Mouse (Mus musculus) embryonic facial prominence, embryonic 11.5 days (tissue): ENCODE results near the gene Zfp579. TPM values are rescaled to one million over a fixed set of nuclear protein-coding genes. Genes with fewer than 3 reads are reported as not detected.

Experiments
- ATAC-seq: fragments of 200-750 bp; cut with Nextera tagmentation; replicated peaks from 2 replicates; pipeline ENCODE4 v1.8.0; 2017; ENCODE audit warnings: low read depth; ENCODE audit not compliant: insufficient number of reproducible peaks, low FRiP score, low TSS enrichment
- DNase-seq: peaks from one replicate; pipeline ENCODE4 v3.0.0-alpha.2; 2015; ENCODE audit warnings: low spot score
- H3K27ac ChIP-seq: fragments of 300-500 bp; sonication (generic); replicated peaks from 2 replicates; pipeline ENCODE4 v1.5.1; 2014; ENCODE audit warnings: mild to moderate bottlenecking, low read depth, low read length, control low read depth
- H3K27me3 ChIP-seq: fragments of 300-500 bp; sonication (generic); 2 replicates; pipeline ENCODE4 v1.6.1; 2014; ENCODE audit warnings: mild to moderate bottlenecking, low read length, moderate library complexity, mixed read lengths; ENCODE audit not compliant: control insufficient read depth, insufficient read depth
- H3K36me3 ChIP-seq: fragments of 300-500 bp; sonication (generic); replicated peaks from 2 replicates; pipeline ENCODE4 v1.6.1; 2014; ENCODE audit warnings: low read depth, mild to moderate bottlenecking, low read length, moderate library complexity, mixed read lengths; ENCODE audit not compliant: control insufficient read depth, insufficient read depth
- H3K4me1 ChIP-seq: fragments of 300-500 bp; sonication (generic); 2 replicates; pipeline ENCODE4 v1.6.1; 2014; ENCODE audit warnings: low read length, mixed read lengths; ENCODE audit not compliant: control insufficient read depth, insufficient read depth
- H3K4me2 ChIP-seq: fragments of 300-500 bp; sonication (generic); 2 replicates; pipeline ENCODE4 v1.6.1; 2014; ENCODE audit warnings: low read depth, mild to moderate bottlenecking, control low read depth, low read length, moderate library complexity
- H3K4me3 ChIP-seq: fragments of 300-500 bp; sonication (generic); 2 replicates; pipeline ENCODE4 v1.5.1; 2014; ENCODE audit warnings: low read depth, low read length, control low read depth
- H3K9ac ChIP-seq: fragments of 300-500 bp; sonication (generic); replicated peaks from 2 replicates; pipeline ENCODE4 v1.6.1; 2014; ENCODE audit warnings: mild to moderate bottlenecking, control low read depth, low read length
- H3K9me3 ChIP-seq: fragments of 300-500 bp; sonication (generic); replicated peaks from 2 replicates; pipeline ENCODE4 v1.6.1; 2016; ENCODE audit warnings: mild to moderate bottlenecking, low read length, inconsistent platforms, mixed read lengths; ENCODE audit not compliant: control insufficient read depth
- WGBS: fragments of 180-500 bp; shearing (Covaris S2); extraction: QIAGEN DNeasy Blood & Tissue Kit; methylation state at CpG from one replicate; pipeline ENCODE4 v1.1.7; 2014; 5-methylcytosine and 5-hydroxymethylcytosine counted together
- polyA plus RNA-seq: library from polyadenylated mRNA; unstranded; fragments of >200 nt; fragmentation: Nextera tagmentation; extraction: Ambion mirVana; gene quantifications from 2 replicates; pipeline ENCODE4 v1.2.1, GENCODE M21; 2014

Zfp579 gene
- polyA plus RNA-seq, 1 experiment from 2014 or later, result 25.3 TPM

GRCm38 (mm10) chr7:5035628-5036027 is 39.7 kb upstream of the Zfp579 start:
- Histone ChIP-seq H3K27ac (no peak overlapping the region), H3K27me3 (no peaks in the 10 kb centered on the region), H3K9me3 (peaks cover 14% of the 10 kb centered on the region), H3K4me3 (no peak overlapping the region), H3K9ac (no peak overlapping the region), H3K4me2 (no peak overlapping the region), H3K36me3 (peaks cover 26% of the 10 kb centered on the region), H3K4me1 (no peaks in the 10 kb centered on the region)
- no peak for DNase-seq
- WGBS, result 93% methylated on average over 17 of the region's 17 CpGs
- ATAC-seq, result no peak

- DNase-seq, result no peak
- H3K27ac ChIP-seq, result no peak within 1 kb of the TSS
- H3K4me1 ChIP-seq, result no peaks in the 10 kb centered on the region
- no peaks in the 10 kb centered on the region for H3K27me3 ChIP-seq
- H3K36me3 ChIP-seq, result peaks cover 44% of the 10 kb centered on the region
- no peak within 1 kb of the TSS for H3K9ac ChIP-seq
- H3K4me2 ChIP-seq, result no peak within 1 kb of the TSS
- peaks cover 28% of the 10 kb centered on the region for H3K9me3 ChIP-seq
- 85% methylated on average over 3 of the region's 3 CpGs for WGBS
- no peak for ATAC-seq
- H3K4me3 ChIP-seq, result no peak within 1 kb of the TSS
Observed at GRCm38 (mm10) chr7:5033818-5034217, 37.9 kb upstream of the Zfp579 start, which contains the start of gene 4632433K11Rik. Gene 4632433K11Rik (plus strand): TSS chr7:5034118.

GRCm38 (mm10) chr7:5031496-5031895 is 35.5 kb upstream of the Zfp579 start:
- peaks cover 28% of the 10 kb centered on the region for H3K9me3 ChIP-seq
- DNase-seq (no peak), ATAC-seq (no peak)
- peaks cover 50% of the 10 kb centered on the region for H3K36me3 ChIP-seq
- H3K27ac ChIP-seq, result no peak overlapping the region
- no peak overlapping the region for H3K4me3 ChIP-seq
- no peaks in the 10 kb centered on the region for H3K27me3 ChIP-seq
- 80% methylated on average over 46 of the region's 46 CpGs for WGBS
- no peak overlapping the region for H3K9ac ChIP-seq
- H3K4me2 ChIP-seq, result no peak overlapping the region
- no peaks in the 10 kb centered on the region for H3K4me1 ChIP-seq

GRCm38 (mm10) chr7:5030554-5031275 is 34.8 kb upstream of the Zfp579 start:
- Histone ChIP-seq H3K9me3 (peaks cover 28% of the 10 kb centered on the region), H3K9ac (no peak overlapping the region), H3K36me3 (peaks cover 46% of the 10 kb centered on the region), H3K4me1 (no peaks in the 10 kb centered on the region), H3K4me3 (no peak overlapping the region), H3K27ac (no peak overlapping the region), H3K4me2 (no peak overlapping the region), H3K27me3 (no peaks in the 10 kb centered on the region)
- no peak for DNase-seq
- ATAC-seq, result no peak
- 85% methylated on average over 63 of the region's 63 CpGs for WGBS

- ATAC-seq, result no peak
- Histone ChIP-seq H3K4me3 (no peak overlapping the region), H3K4me1 (no peaks in the 10 kb centered on the region), H3K27ac (no peak overlapping the region), H3K27me3 (no peaks in the 10 kb centered on the region), H3K9me3 (peaks cover 28% of the 10 kb centered on the region), H3K4me2 (no peak overlapping the region), H3K9ac (no peak overlapping the region), H3K36me3 (peaks cover 46% of the 10 kb centered on the region)
- 92% methylated on average over 21 of the region's 21 CpGs for WGBS
- DNase-seq, result no peak
Observed at GRCm38 (mm10) chr7:5029946-5030345, 34.0 kb upstream of the Zfp579 start.

GRCm38 (mm10) chr7:5029543-5029942 is 33.6 kb upstream of the Zfp579 start:
- no peak overlapping the region for H3K27ac ChIP-seq
- H3K27me3 ChIP-seq, result no peaks in the 10 kb centered on the region
- peaks cover 28% of the 10 kb centered on the region for H3K9me3 ChIP-seq
- H3K9ac ChIP-seq, result no peak overlapping the region
- peaks cover 46% of the 10 kb centered on the region for H3K36me3 ChIP-seq
- DNase-seq (no peak), ATAC-seq (no peak)
- whole genome bisulfite sequencing, result 94% methylated on average over 22 of the region's 22 CpGs
- no peak overlapping the region for H3K4me2 ChIP-seq
- H3K4me1 ChIP-seq, result no peaks in the 10 kb centered on the region
- H3K4me3 ChIP-seq, result no peak overlapping the region

- DNase-seq (no peak), ATAC-seq (no peak)
- peak overlapping the region; percentile 73 for H3K4me2 ChIP-seq
- H3K27me3 ChIP-seq, result no peaks in the 10 kb centered on the region
- H3K9me3 ChIP-seq, result no peaks in the 10 kb centered on the region
- H3K4me1 ChIP-seq, result no peaks in the 10 kb centered on the region
- 53% methylated on average over 5 of the region's 5 CpGs for WGBS
- H3K4me3 ChIP-seq, result peak overlapping the region; percentile 81
- H3K36me3 ChIP-seq, result peaks cover 3% of the 10 kb centered on the region
- peak overlapping the region; percentile 96 for H3K9ac ChIP-seq
- peak overlapping the region; percentile 94; the same call in 1 of the 2 replicates for H3K27ac ChIP-seq
Observed at GRCm38 (mm10) chr7:5021197-5021596, 25.2 kb upstream of the Zfp579 start.

- H3K4me2 ChIP-seq, result peak overlapping the region; percentile 73
- H3K9ac ChIP-seq, result peak overlapping the region; percentile 96
- DNase-seq (peak; percentile 28), ATAC-seq (peak; percentile 1; the same call in 1 of the 2 replicates)
- no peaks in the 10 kb centered on the region for H3K27me3 ChIP-seq
- H3K27ac ChIP-seq, result peak overlapping the region; percentile 94
- whole genome bisulfite sequencing, result under 1% methylated on average over 13 of the region's 15 CpGs
- no peaks in the 10 kb centered on the region for H3K9me3 ChIP-seq
- H3K4me3 ChIP-seq, result peak overlapping the region; percentile 81
- peaks cover 3% of the 10 kb centered on the region for H3K36me3 ChIP-seq
- H3K4me1 ChIP-seq, result no peaks in the 10 kb centered on the region
Observed at GRCm38 (mm10) chr7:5020685-5021084, 24.7 kb upstream of the Zfp579 start.
